Mouse (Mus musculus) CH12.LX (cell line): ENCODE measurements around the gene Sike1. TPM values are rescaled to one million over a fixed set of nuclear protein-coding genes. Genes with fewer than 3 reads are reported as not detected.

ENCODE experiments used
- DNase-seq: peaks from one replicate; pipeline ENCODE4 v3.0.0-alpha.2; 2013; ENCODE audit errors: extremely low read depth
- H3K27ac ChIP-seq: 2 replicates; pipeline ENCODE4 v1.5.1; 2012; ENCODE audit warnings: low read depth, mild to moderate bottlenecking, control low read depth, moderate library complexity; ENCODE audit not compliant: insufficient read depth
- H3K27me3 ChIP-seq: replicated peaks from 2 replicates; pipeline ENCODE3; 2012; ENCODE audit warnings: inconsistent platforms
- H3K36me3 ChIP-seq, 2 experiments: replicated peaks in 1 of 2; 2 replicates each; pipeline versions ENCODE3 to v1.6.1; 2012; ENCODE audit warnings: inconsistent platforms in 1 of 2, low read length in 1 of 2, mild to moderate bottlenecking in 1 of 2, mixed read lengths in 1 of 2, moderate library complexity in 1 of 2; ENCODE audit not compliant: control insufficient read depth in 1 of 2, insufficient read depth in 1 of 2
- H3K4me1 ChIP-seq, 2 experiments: 2 replicates each; pipeline ENCODE4 v1.6.1; 2012; ENCODE audit warnings: inconsistent platforms in 1 of 2, moderate library complexity in 1 of 2; ENCODE audit not compliant: insufficient read depth in 2 of 2, control insufficient read depth in 1 of 2
- H3K4me2 ChIP-seq: 2 replicates; pipeline ENCODE4 v1.6.1; 2012; ENCODE audit warnings: low read depth, mild to moderate bottlenecking, control low read depth; ENCODE audit not compliant: poor library complexity, insufficient read depth, severe bottlenecking
- H3K4me3 ChIP-seq, 3 experiments: fragments of 150-350 bp in 1 of 3; sonication (generic) in 1 of 3; replicated peaks in 1 of 3; 2 replicates each; pipeline versions ENCODE3 to v1.5.1; 2011 to 2012; ENCODE audit warnings: low read depth in 2 of 3, low read length in 2 of 3, mild to moderate bottlenecking in 2 of 3, moderate library complexity in 2 of 3, control low read depth in 1 of 3, improper control_type of control experiment in 1 of 3, inconsistent platforms in 1 of 3, mixed read lengths in 1 of 3; ENCODE audit not compliant: poor library complexity in 1 of 3
- H3K79me2 ChIP-seq: replicated peaks from 2 replicates; pipeline ENCODE4 v1.6.1; 2012; ENCODE audit warnings: mild to moderate bottlenecking, moderate library complexity; ENCODE audit not compliant: control insufficient read depth, poor library complexity, insufficient read depth, severe bottlenecking; ENCODE audit errors: extremely low read depth
- H3K9ac ChIP-seq: 2 replicates; pipeline ENCODE4 v1.6.1; 2012; ENCODE audit warnings: low read depth, mild to moderate bottlenecking, control low read depth, moderate library complexity; ENCODE audit not compliant: insufficient read depth
- H3K9me3 ChIP-seq: replicated peaks from 2 replicates; pipeline ENCODE3; 2012; ENCODE audit warnings: low read length, inconsistent platforms, mixed read lengths
- BHLHE40 ChIP-seq: IDR thresholded peaks from 2 replicates; pipeline ENCODE4 v1.6.1; 2011; ENCODE audit warnings: mild to moderate bottlenecking, low read depth, low read length, improper control_type of control experiment
- CHD1 ChIP-seq: IDR thresholded peaks from 2 replicates; pipeline ENCODE4 v1.6.1; 2012; ENCODE audit warnings: low read depth, low read length, improper control_type of control experiment, inconsistent platforms
- CHD2 ChIP-seq: IDR thresholded peaks from 2 replicates; pipeline ENCODE4 v1.6.1; 2011; ENCODE audit warnings: low read length, improper control_type of control experiment
- CTCF ChIP-seq, 2 experiments: IDR thresholded peaks in 1 of 2; conservative IDR thresholded peaks in 1 of 2; 2 replicates each; pipeline ENCODE4 v1.5.1; 2011 to 2012; ENCODE audit warnings: low read depth in 2 of 2, low read length in 2 of 2, improper control_type of control experiment in 1 of 2, inconsistent platforms in 1 of 2, mild to moderate bottlenecking in 1 of 2, moderate library complexity in 1 of 2
- E2F4 ChIP-seq: IDR thresholded peaks from 2 replicates; pipeline ENCODE4 v1.6.1; 2011; ENCODE audit warnings: low read depth, low read length, improper control_type of control experiment; ENCODE audit not compliant: insufficient replicate concordance
- ELF1 ChIP-seq: IDR thresholded peaks from 2 replicates; pipeline ENCODE4 v1.6.1; 2014; ENCODE audit warnings: low read depth, mild to moderate bottlenecking, inconsistent platforms, low read length, improper control_type of control experiment
- ETS1 ChIP-seq: conservative IDR thresholded peaks from 2 replicates; pipeline ENCODE4 v1.6.1; 2012; ENCODE audit warnings: low read depth, mild to moderate bottlenecking, inconsistent platforms, low read length, improper control_type of control experiment, moderate library complexity
- GABPA ChIP-seq: IDR thresholded peaks from 2 replicates; pipeline ENCODE4 v1.6.1; 2012; ENCODE audit warnings: low read depth, low read length, improper control_type of control experiment, inconsistent platforms; ENCODE audit not compliant: insufficient replicate concordance
- HCFC1 ChIP-seq: IDR thresholded peaks from 2 replicates; pipeline ENCODE4 v1.6.1; 2012; ENCODE audit warnings: low read depth, mild to moderate bottlenecking, inconsistent platforms, low read length, improper control_type of control experiment
- IRF4 ChIP-seq: IDR thresholded peaks from 2 replicates; pipeline ENCODE4 v1.6.1; 2014; ENCODE audit warnings: low read depth, mild to moderate bottlenecking, inconsistent platforms, low read length, improper control_type of control experiment
- JUN ChIP-seq: IDR thresholded peaks from 2 replicates; pipeline ENCODE4 v1.6.1; 2011; ENCODE audit warnings: low read depth, mild to moderate bottlenecking, low read length, improper control_type of control experiment, moderate library complexity; ENCODE audit not compliant: insufficient read depth
- JUND ChIP-seq: conservative IDR thresholded peaks from 2 replicates; pipeline ENCODE4 v1.6.1; 2011; ENCODE audit warnings: low read depth, low read length, improper control_type of control experiment
- KAT2A ChIP-seq: IDR thresholded peaks from 2 replicates; pipeline ENCODE4 v1.6.1; 2012; ENCODE audit warnings: low read length, improper control_type of control experiment, inconsistent platforms; ENCODE audit not compliant: insufficient replicate concordance
- MAX ChIP-seq: IDR thresholded peaks from 2 replicates; pipeline ENCODE4 v1.6.1; 2011; ENCODE audit warnings: low read length, improper control_type of control experiment
- MAZ ChIP-seq: IDR thresholded peaks from 2 replicates; pipeline ENCODE4 v1.6.1; 2012; ENCODE audit warnings: low read depth, mild to moderate bottlenecking, inconsistent platforms, low read length, improper control_type of control experiment, moderate library complexity
- MEF2A ChIP-seq: IDR thresholded peaks from 2 replicates; pipeline ENCODE4 v1.6.1; 2014; ENCODE audit warnings: low read depth, mild to moderate bottlenecking, inconsistent platforms, low read length, improper control_type of control experiment, borderline replicate concordance
- MXI1 ChIP-seq: IDR thresholded peaks from 2 replicates; pipeline ENCODE4 v1.6.1; 2011; ENCODE audit warnings: mild to moderate bottlenecking, low read depth, low read length, improper control_type of control experiment
- MYC ChIP-seq: IDR thresholded peaks from 2 replicates; pipeline ENCODE4 v1.6.1; 2011; ENCODE audit warnings: low read depth, mild to moderate bottlenecking, improper control_type of control experiment, low read length
- NRF1 ChIP-seq: IDR thresholded peaks from 2 replicates; pipeline ENCODE4 v1.6.1; 2014; ENCODE audit warnings: low read depth, mild to moderate bottlenecking, inconsistent platforms, low read length, improper control_type of control experiment, moderate library complexity
- PAX5 ChIP-seq: IDR thresholded peaks from 2 replicates; pipeline ENCODE4 v1.6.1; 2012; ENCODE audit warnings: low read length, inconsistent platforms, mixed read lengths
- POLR2A ChIP-seq: IDR thresholded peaks from 2 replicates; pipeline ENCODE4 v1.6.1; 2011; ENCODE audit warnings: low read depth, mild to moderate bottlenecking, improper control_type of control experiment, low read length
- SIN3A ChIP-seq: IDR thresholded peaks from 2 replicates; pipeline ENCODE4 v1.6.1; 2012; ENCODE audit warnings: low read length, improper control_type of control experiment, inconsistent platforms
- USF2 ChIP-seq: conservative IDR thresholded peaks from 2 replicates; pipeline ENCODE4 v1.6.1; 2011; ENCODE audit warnings: low read depth, low read length, improper control_type of control experiment
- ZKSCAN1 ChIP-seq: IDR thresholded peaks from 2 replicates; pipeline ENCODE4 v1.6.1; 2012; ENCODE audit warnings: low read depth, inconsistent platforms, low read length, improper control_type of control experiment, borderline replicate concordance
- ZNF384 ChIP-seq: IDR thresholded peaks from 2 replicates; pipeline ENCODE4 v1.6.1; 2012; ENCODE audit warnings: low read depth, low read length, improper control_type of control experiment, inconsistent platforms
- dilution Hi-C: fragments of 300-500 bp; cut with MboI; formaldehyde crosslinking; loops from 2 replicates; pipeline ENCODE4 v1.14.3; 2020; ENCODE audit warnings: low sequenced_read_pairs; ENCODE audit not compliant: extremely low pct_unique_long_range_greater_than_20kb, extremely low pct_ligation_motif_present
- in situ Hi-C: fragments of 300-500 bp; cut with MboI; formaldehyde crosslinking; loops from 3 replicates; pipeline ENCODE4 v1.14.3; 2019; ENCODE audit warnings: low sequenced_read_pairs, low pct_ligation_motif_present, low pct_unique_long_range_greater_than_20kb, mixed read lengths
- polyA plus RNA-seq: library from polyadenylated mRNA; unstranded; fragments of >175 nt; gene quantifications from 2 replicates; pipeline ENCODE4 v1.2.1, GENCODE M21; 2012; ENCODE audit warnings: low read depth; ENCODE audit not compliant: insufficient read length
- total RNA-seq, 2 experiments: library from RNA; depleted of rRNA; stranded (reverse); fragments of 300-350 nt in 1 of 2; fragments of >200 nt in 1 of 2; gene quantifications; 2 replicates each; pipeline ENCODE4 v1.2.3; 2012 to 2014

Sike1 gene
- total and polyA plus RNA-seq, 3 experiments, result 15.3 to 31.6 (median 28.2) TPM

- dilution Hi-C loops, result no loop called here
- Histone ChIP-seq H3K27ac (peak overlapping the region; percentile 85), H3K9me3 (no peaks in the 10 kb centered on the region), H3K36me3 (peaks cover 0 to 14% of the 10 kb centered on the region in 2 experiments), H3K4me1 (peaks cover 11 to 37% of the 10 kb centered on the region in 2 experiments; a peak in 3 of 4 replicates), H3K4me2 (peak overlapping the region; percentile 95; the same call in 1 of the 2 replicates), H3K4me3 (peak overlapping the region; percentile 90 to 99 (median 93)), H3K27me3 (no peaks in the 10 kb centered on the region), H3K9ac (peak overlapping the region; percentile 97), H3K79me2 (peaks cover 51% of the 10 kb centered on the region)
- peak; percentile 87 for DNase-seq
- in situ Hi-C loops, result no loop called here
- TF ChIP-seq BHLHE40 (peak; percentile 13; the same call in 1 of the 2 replicates), USF2 (no peak), KAT2A (peak; percentile 90; the same call in 1 of the 2 replicates), MXI1 (peak; percentile 69), ETS1 (0 out of 2 replicates have a peak, but pooled peaks have one; percentile 17), CHD2 (peak; percentile 46), CTCF (conservative IDR thresholded peaks at IDR 0.05 in 1 of 2, IDR thresholded peaks at IDR 0.05 in 1 of 2; ENCODE audit: low read depth in 2 of 2, low read length in 2 of 2) (no peak), PAX5 (no peak), E2F4 (0 out of 2 replicates have a peak, but pooled peaks have one; percentile 46), NRF1 (no peak), ELF1 (peak; percentile 69; the same call in 1 of the 2 replicates), MYC (peak; percentile 67), SIN3A (peak; percentile 98), IRF4 (peak; percentile 62), HCFC1 (peak; percentile 94), ZKSCAN1 (no peak), POLR2A (no peak), MEF2A (no peak; the same call in 1 of the 2 replicates), MAZ (peak; percentile 83; the same call in 1 of the 2 replicates), GABPA (peak; percentile 51; the same call in 1 of the 2 replicates)
Observed at GRCm38 (mm10) chr3:103020943-103021638, 25.6 kb downstream of the Sike1 start.

GRCm38 (mm10) chr3:103026174-103026573 lies 30.7 kb downstream of the Sike1 start:
- dilution Hi-C loops, result no loop called here
- H3K4me2 ChIP-seq, result no peak overlapping the region
- TF ChIP-seq ZNF384 (peak; percentile 83), JUND (peak; percentile 59), JUN (0 out of 2 replicates have a peak, but pooled peaks have one; percentile 5), PAX5 (no peak), CTCF (conservative IDR thresholded peaks at IDR 0.05 in 1 of 2, IDR thresholded peaks at IDR 0.05 in 1 of 2; ENCODE audit: low read depth in 2 of 2, low read length in 2 of 2) (peak; percentile 29 to 48; a peak in 3 of 4 replicates), ELF1 (no peak), MAX (0 out of 2 replicates have a peak, but pooled peaks have one; percentile 46), SIN3A (0 out of 2 replicates have a peak, but pooled peaks have one; percentile 35), CHD1 (0 out of 2 replicates have a peak, but pooled peaks have one; percentile 35), MYC (peak; percentile 60; the same call in 1 of the 2 replicates), MXI1 (no peak), MEF2A (no peak)

More at GRCm38 (mm10) chr3:103026174-103026573, 30.7 kb downstream of the Sike1 start:
- in situ Hi-C loops, result no loop called here
- Histone ChIP-seq H3K36me3 (peaks cover 22 to 56% of the 10 kb centered on the region in 2 experiments), H3K27me3 (no peaks in the 10 kb centered on the region), H3K9ac (no peak overlapping the region), H3K4me3 (no peak overlapping the region), H3K27ac (no peak overlapping the region), H3K4me1 (peaks cover 5 to 40% of the 10 kb centered on the region in 2 experiments; a peak in 2 of 4 replicates), H3K9me3 (no peaks in the 10 kb centered on the region), H3K79me2 (peaks cover 93% of the 10 kb centered on the region)
- peak; percentile 40 for DNase-seq
